Mouse (Mus musculus) MEL (cell line): Measurements from ENCODE around the gene Gatb.

Experiments
- BHLHE40 ChIP-seq: IDR thresholded peaks from 2 replicates; pipeline ENCODE4 v1.6.1; 2012; ENCODE audit warnings: low read depth, mild to moderate bottlenecking, inconsistent platforms, low read length, improper control_type of control experiment, borderline replicate concordance
- CHD1 ChIP-seq: IDR thresholded peaks from 2 replicates; pipeline ENCODE4 v1.6.1; 2012; ENCODE audit warnings: low read depth, mild to moderate bottlenecking, inconsistent platforms, low read length, improper control_type of control experiment
- CHD2 ChIP-seq: IDR thresholded peaks from 2 replicates; pipeline ENCODE4 v1.6.1; 2011; ENCODE audit warnings: low read length, improper control_type of control experiment
- CTCF ChIP-seq, 3 experiments: IDR thresholded peaks in 2 of 3; conservative IDR thresholded peaks in 1 of 3; 2 replicates each; pipeline ENCODE4 v1.5.1; 2011 to 2012; ENCODE audit warnings: low read length in 3 of 3, low read depth in 2 of 3, mild to moderate bottlenecking in 2 of 3, improper control_type of control experiment in 1 of 3, inconsistent platforms in 1 of 3, mixed read lengths in 1 of 3, moderate library complexity in 1 of 3; ENCODE audit not compliant: control insufficient read depth in 1 of 3, insufficient read depth in 1 of 3, poor library complexity in 1 of 3, severe bottlenecking in 1 of 3
- MAFK ChIP-seq: IDR thresholded peaks from 2 replicates; pipeline ENCODE4 v1.6.1; 2011; ENCODE audit warnings: low read depth, mild to moderate bottlenecking, low read length, improper control_type of control experiment, borderline replicate concordance
- MAX ChIP-seq: IDR thresholded peaks from 2 replicates; pipeline ENCODE4 v1.6.1; 2011; ENCODE audit warnings: low read length, improper control_type of control experiment
- MXI1 ChIP-seq: IDR thresholded peaks from 2 replicates; pipeline ENCODE4 v1.6.1; 2011; ENCODE audit warnings: mild to moderate bottlenecking, low read depth, low read length, improper control_type of control experiment
- POLR2A ChIP-seq, 2 experiments: IDR thresholded peaks; 2 replicates each; pipeline ENCODE4 v1.6.1; 2011 to 2012; ENCODE audit warnings: low read length in 2 of 2, mild to moderate bottlenecking in 2 of 2, control low read depth in 1 of 2, improper control_type of control experiment in 1 of 2, low read depth in 1 of 2, moderate library complexity in 1 of 2; ENCODE audit not compliant: control insufficient read depth in 1 of 2, insufficient read depth in 1 of 2, poor library complexity in 1 of 2
- TBP ChIP-seq: IDR thresholded peaks from 2 replicates; pipeline ENCODE4 v1.8.0; 2011; ENCODE audit warnings: low read depth, low read length, improper control_type of control experiment
- USF2 ChIP-seq, 2 experiments: IDR thresholded peaks; 2 replicates each; pipeline ENCODE4 v1.6.1; 2011 to 2012; ENCODE audit warnings: improper control_type of control experiment in 2 of 2, low read length in 2 of 2, borderline replicate concordance in 1 of 2, inconsistent platforms in 1 of 2, low read depth in 1 of 2, mild to moderate bottlenecking in 1 of 2; ENCODE audit not compliant: insufficient read depth in 1 of 2
- ZC3H11A ChIP-seq: IDR thresholded peaks from 2 replicates; pipeline ENCODE4 v1.6.1; 2012; ENCODE audit warnings: low read depth, mild to moderate bottlenecking, inconsistent platforms, low read length, improper control_type of control experiment

GRCm38 (mm10) chr3:85695056-85695455, 121.1 kb downstream of the Gatb start:
- TF ChIP-seq CTCF (IDR thresholded peaks at IDR 0.05 in 2 of 3, conservative IDR thresholded peaks at IDR 0.05 in 1 of 3; ENCODE audit: control insufficient read depth in 1 of 3, insufficient read depth in 1 of 3, low read depth in 2 of 3, low read length in 3 of 3, poor library complexity in 1 of 3, severe bottlenecking in 1 of 3), result no peak
- TF ChIP-seq MAX, result no peak
- TF ChIP-seq CHD1, result no peak
- no peak for TF ChIP-seq USF2 (IDR thresholded peaks at IDR 0.05; ENCODE audit: borderline replicate concordance in 1 of 2, insufficient read depth in 1 of 2, low read depth in 1 of 2, low read length in 2 of 2)
- TF ChIP-seq CHD2, result no peak
- TF ChIP-seq BHLHE40, result no peak
- no peak for TF ChIP-seq ZC3H11A
- no peak for TF ChIP-seq POLR2A (IDR thresholded peaks at IDR 0.05; ENCODE audit: control insufficient read depth in 1 of 2, insufficient read depth in 1 of 2, low read depth in 1 of 2, low read length in 2 of 2, poor library complexity in 1 of 2)
- no peak for TF ChIP-seq MAFK
- TF ChIP-seq MXI1, result no peak
- TF ChIP-seq TBP, result no peak
